Mouse (Mus musculus) kidney, embryonic 16.5 days (tissue): ENCODE measurements around the gene Vps13d. TPM values are rescaled to one million over a fixed set of nuclear protein-coding genes. Genes with fewer than 3 reads are reported as not detected.

ENCODE experiments used
- ATAC-seq: fragments of 200-750 bp; cut with Nextera tagmentation; 2 replicates; pipeline ENCODE4 v1.8.0; 2017; ENCODE audit warnings: moderate TSS enrichment; ENCODE audit not compliant: low FRiP score, low TSS enrichment
- H3K27ac ChIP-seq: fragments of 300-500 bp; sonication (generic); 2 replicates; pipeline ENCODE4 v1.5.1; 2014; ENCODE audit warnings: low read length
- H3K27me3 ChIP-seq: fragments of 300-500 bp; sonication (generic); 2 replicates; pipeline ENCODE4 v1.6.1; 2014; ENCODE audit warnings: low read length, control low read depth, mixed read lengths; ENCODE audit not compliant: insufficient read depth
- H3K36me3 ChIP-seq: fragments of 300-500 bp; sonication (generic); 2 replicates; pipeline ENCODE4 v1.6.1; 2014; ENCODE audit warnings: low read length, control low read depth, mixed read lengths; ENCODE audit not compliant: insufficient read depth
- H3K4me1 ChIP-seq: fragments of 300-500 bp; sonication (generic); 2 replicates; pipeline ENCODE4 v1.6.1; 2014; ENCODE audit warnings: low read length, control low read depth, mixed read lengths; ENCODE audit not compliant: insufficient read depth
- H3K4me2 ChIP-seq: fragments of 300-500 bp; sonication (generic); replicated peaks from 2 replicates; pipeline ENCODE4 v1.6.1; 2014; ENCODE audit warnings: low read depth, low read length
- H3K4me3 ChIP-seq: fragments of 300-500 bp; sonication (generic); 2 replicates; pipeline ENCODE4 v1.5.1; 2014; ENCODE audit warnings: mild to moderate bottlenecking, low read length
- H3K9ac ChIP-seq: fragments of 300-500 bp; sonication (generic); replicated peaks from 2 replicates; pipeline ENCODE4 v1.6.1; 2014; ENCODE audit warnings: low read length
- H3K9me3 ChIP-seq: fragments of 300-500 bp; sonication (generic); 2 replicates; pipeline ENCODE4 v1.6.1; 2016; ENCODE audit warnings: low read length, control low read depth
- WGBS: fragments of 180-500 bp; shearing (Covaris S2); extraction: QIAGEN DNeasy Blood & Tissue Kit; methylation state at CpG from one replicate; pipeline ENCODE4 v1.1.7; 2014; 5-methylcytosine and 5-hydroxymethylcytosine counted together
- polyA plus RNA-seq: library from polyadenylated mRNA; unstranded; fragments of >200 nt; fragmentation: Nextera tagmentation; extraction: Ambion mirVana; gene quantifications from 2 replicates; pipeline ENCODE4 v1.2.1, GENCODE M21; 2015

The Vps13d gene
- polyA plus RNA-seq, 1 experiment from 2014 or later = 10.6 TPM

- Histone ChIP-seq H3K27me3 (no peaks in the 10 kb centered on the region), H3K9me3 (no peaks in the 10 kb centered on the region), H3K27ac (peak overlapping the region; percentile 71), H3K4me2 (no peak overlapping the region), H3K9ac (0 out of 2 replicates have a peak overlapping the region, but pooled peaks have one; percentile 17), H3K4me1 (peaks cover 59% of the 10 kb centered on the region), H3K36me3 (no peaks in the 10 kb centered on the region), H3K4me3 (no peak overlapping the region)
- 51% methylated on average over 2 of the region's 2 CpGs for WGBS
- no peak for ATAC-seq
These were observed 161.4 kb downstream of the Vps13d start for GRCm38 (mm10) chr4:145033392-145033791.

GRCm38 (mm10) chr4:145032637-145033036 lies 162.2 kb downstream of the Vps13d start:
- Histone ChIP-seq H3K4me2 (no peak overlapping the region), H3K27me3 (no peaks in the 10 kb centered on the region), H3K4me3 (no peak overlapping the region), H3K4me1 (peaks cover 55% of the 10 kb centered on the region), H3K9ac (no peak overlapping the region), H3K9me3 (no peaks in the 10 kb centered on the region), H3K27ac (no peak overlapping the region), H3K36me3 (no peaks in the 10 kb centered on the region)
- ATAC-seq = no peak
- 63% methylated on average over 2 of the region's 2 CpGs for whole genome bisulfite sequencing

- Histone ChIP-seq H3K4me2 (no peak overlapping the region), H3K27ac (peak overlapping the region; percentile 67), H3K27me3 (no peaks in the 10 kb centered on the region), H3K9ac (no peak overlapping the region), H3K4me1 (peaks cover 63% of the 10 kb centered on the region), H3K4me3 (no peak overlapping the region), H3K36me3 (no peaks in the 10 kb centered on the region), H3K9me3 (no peaks in the 10 kb centered on the region)
- peak; percentile 68; the same call in 1 of the 2 replicates for ATAC-seq
- WGBS = 39% methylated on average over 4 of the region's 4 CpGs
These were observed 163.3 kb downstream of the Vps13d start for GRCm38 (mm10) chr4:145031510-145031909.

GRCm38 (mm10) chr4:145026449-145026851 lies 168.4 kb downstream of the Vps13d start:
- H3K27ac ChIP-seq = peak overlapping the region; percentile 87
- ATAC-seq = peak; percentile 28
- H3K9ac ChIP-seq = peak overlapping the region; percentile 4; the same call in 1 of the 2 replicates
- no peaks in the 10 kb centered on the region for H3K9me3 ChIP-seq
- H3K27me3 ChIP-seq = no peaks in the 10 kb centered on the region
- no peak overlapping the region for H3K4me3 ChIP-seq
- H3K36me3 ChIP-seq = no peaks in the 10 kb centered on the region
- 36% methylated on average over 7 of the region's 7 CpGs for WGBS
- no peak overlapping the region for H3K4me2 ChIP-seq
- peaks cover 68% of the 10 kb centered on the region for H3K4me1 ChIP-seq

GRCm38 (mm10) chr4:145025409-145025762 lies 169.4 kb downstream of the Vps13d start:
- no peak for ATAC-seq
- no peaks in the 10 kb centered on the region for H3K36me3 ChIP-seq
- no peak overlapping the region for H3K9ac ChIP-seq
- peak overlapping the region; percentile 87 for H3K27ac ChIP-seq
- H3K4me3 ChIP-seq = no peak overlapping the region
- 40% methylated on average over 7 of the region's 7 CpGs for WGBS
- no peak overlapping the region for H3K4me2 ChIP-seq
- H3K4me1 ChIP-seq = peaks cover 72% of the 10 kb centered on the region
- no peaks in the 10 kb centered on the region for H3K27me3 ChIP-seq
- H3K9me3 ChIP-seq = no peaks in the 10 kb centered on the region

- Histone ChIP-seq H3K4me1 (peaks cover 72% of the 10 kb centered on the region), H3K9ac (0 out of 2 replicates have a peak overlapping the region, but pooled peaks have one; percentile 7), H3K9me3 (no peaks in the 10 kb centered on the region), H3K4me2 (no peak overlapping the region), H3K4me3 (no peak overlapping the region), H3K36me3 (no peaks in the 10 kb centered on the region), H3K27me3 (no peaks in the 10 kb centered on the region), H3K27ac (peak overlapping the region; percentile 87)
- 17% methylated on average over 8 of the region's 8 CpGs for WGBS
- ATAC-seq = peak; percentile 22; the same call in 1 of the 2 replicates
These were observed 170.0 kb downstream of the Vps13d start for GRCm38 (mm10) chr4:145024694-145025408.

- Histone ChIP-seq H3K36me3 (0 out of 2 replicates have a peak, but pooled peaks cover 2% of the 10 kb centered on the region), H3K4me3 (no peak overlapping the region), H3K4me1 (peaks cover 72% of the 10 kb centered on the region), H3K27ac (peak overlapping the region; percentile 87), H3K9me3 (no peaks in the 10 kb centered on the region), H3K27me3 (no peaks in the 10 kb centered on the region), H3K4me2 (no peak overlapping the region), H3K9ac (no peak overlapping the region)
- 58% methylated on average over 6 of the region's 6 CpGs for WGBS
- peak; percentile 76 for ATAC-seq
These were observed 170.9 kb downstream of the Vps13d start for GRCm38 (mm10) chr4:145023911-145024310.

GRCm38 (mm10) chr4:145022815-145023214 lies 172.0 kb downstream of the Vps13d start:
- no peak for ATAC-seq
- H3K4me1 ChIP-seq = peaks cover 68% of the 10 kb centered on the region
- 0 out of 2 replicates have a peak, but pooled peaks cover 2% of the 10 kb centered on the region for H3K36me3 ChIP-seq
- peak overlapping the region; percentile 87 for H3K27ac ChIP-seq
- 90% methylated on average over 5 of the region's 5 CpGs for WGBS
- no peak overlapping the region for H3K4me2 ChIP-seq
- no peaks in the 10 kb centered on the region for H3K9me3 ChIP-seq
- H3K4me3 ChIP-seq = no peak overlapping the region
- H3K27me3 ChIP-seq = no peaks in the 10 kb centered on the region
- 0 out of 2 replicates have a peak overlapping the region, but pooled peaks have one; percentile 12 for H3K9ac ChIP-seq

GRCm38 (mm10) chr4:145022211-145022610 lies 172.6 kb downstream of the Vps13d start:
- no peak overlapping the region for H3K4me3 ChIP-seq
- peaks cover 66% of the 10 kb centered on the region for H3K4me1 ChIP-seq
- no peaks in the 10 kb centered on the region for H3K27me3 ChIP-seq
- 0 out of 2 replicates have a peak, but pooled peaks cover 2% of the 10 kb centered on the region for H3K36me3 ChIP-seq
- 76% methylated on average over 2 of the region's 2 CpGs for WGBS
- no peak overlapping the region for H3K9ac ChIP-seq
- H3K27ac ChIP-seq = peak overlapping the region; percentile 87
- ATAC-seq = no peak
- no peak overlapping the region for H3K4me2 ChIP-seq
- no peaks in the 10 kb centered on the region for H3K9me3 ChIP-seq

- H3K4me3 ChIP-seq = no peak overlapping the region
- 93% methylated on average over 2 of the region's 2 CpGs for WGBS
These were observed 174.4 kb downstream of the Vps13d start for GRCm38 (mm10) chr4:145020383-145020782.

More at GRCm38 (mm10) chr4:145020383-145020782, 174.4 kb downstream of the Vps13d start:
- no peak for ATAC-seq
- Histone ChIP-seq H3K4me2 (no peak overlapping the region), H3K27me3 (no peaks in the 10 kb centered on the region), H3K4me1 (peaks cover 48% of the 10 kb centered on the region), H3K36me3 (peaks cover 12% of the 10 kb centered on the region), H3K27ac (no peak overlapping the region), H3K9me3 (no peaks in the 10 kb centered on the region), H3K9ac (no peak overlapping the region)
